Mouse (Mus musculus): ENCODE measurements around the gene Tmprss11d. TPM values are rescaled to one million over a fixed set of nuclear protein-coding genes. Genes with fewer than 3 reads are reported as not detected.

The Tmprss11d gene
- total RNA-seq (2021), result not detected
- polyA plus RNA-seq (2012; rRNA removed), result not detected in 2 replicates
- long read RNA-seq, result 0 reads

- Histone ChIP-seq H3K4me3 (no peak within 1 kb of the TSS), H3K27me3 (ENCODE audit: control insufficient read depth, insufficient read depth, low read length) (no peaks in the 10 kb centered on the region), H3K9ac (ENCODE audit: low read depth, low read length) (no peak within 1 kb of the TSS), H3K36me3 (ENCODE audit: control insufficient read depth, insufficient read depth, low read length) (no peaks in the 10 kb centered on the region), H3K27ac (no peak within 1 kb of the TSS), H3K4me1 (ENCODE audit: control insufficient read depth, insufficient read depth, low read length) (no peaks in the 10 kb centered on the region), H3K79me2 (replicated peaks; ENCODE audit: control insufficient read depth, insufficient read depth, low read length) (no peaks in the 10 kb centered on the region)
- WGBS, result 58% methylated on average over 3 of the region's 3 CpGs
- DNase-seq, result no peak
- intact Hi-C loops (cut with DNase I), result no loop called here
- no peak for TF ChIP-seq EP300 (IDR thresholded peaks at IDR 0.05; ENCODE audit: insufficient read depth, low read depth, low read length)
- TF ChIP-seq CTCF (IDR thresholded peaks at IDR 0.05), result no peak
- no peak for TF ChIP-seq POLR2A (IDR thresholded peaks at IDR 0.05; ENCODE audit: insufficient read depth, low read depth, low read length)
Observed at GRCm38 (mm10) chr5:86373320-86373719, at the start of gene Tmprss11d. Gene Tmprss11d (minus strand): TSS chr5:86373420.

DNA sequence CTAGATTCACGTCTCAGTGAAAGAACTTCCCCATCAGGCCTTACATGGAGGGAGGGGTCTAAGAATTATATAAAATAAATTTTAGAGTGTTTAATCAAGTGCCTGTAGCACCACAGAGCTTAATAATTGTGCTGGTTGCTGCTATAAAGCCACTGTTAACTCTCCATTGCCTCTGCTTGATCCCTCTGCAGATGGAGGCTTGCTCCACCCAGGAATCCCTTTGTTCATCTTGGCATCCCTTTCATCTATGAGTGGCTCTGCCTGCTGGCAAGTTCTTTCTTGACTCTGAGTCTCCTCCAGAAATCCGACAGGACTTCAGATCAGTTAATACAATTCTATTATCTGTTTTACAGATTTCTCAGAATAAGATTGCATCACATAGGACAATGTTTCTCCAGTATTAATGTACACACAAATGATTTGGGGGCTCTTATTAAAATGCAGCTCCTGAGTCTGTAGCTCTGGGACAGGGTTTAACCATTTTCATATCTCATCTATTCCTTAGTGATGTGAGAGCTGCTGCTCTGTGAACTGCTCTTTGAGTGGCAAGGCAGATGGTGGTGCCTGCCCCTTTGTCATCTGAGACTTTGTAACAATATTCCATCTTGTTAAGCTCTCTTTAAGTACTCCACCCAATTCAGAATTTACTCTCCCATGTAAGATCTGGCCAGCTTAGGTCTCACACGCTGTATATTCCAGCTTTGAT is 48.3 kb upstream of the Tmprss11d start:
- no peak overlapping the region for H3K4me3 ChIP-seq
- H3K4me1 ChIP-seq (ENCODE audit: control insufficient read depth, insufficient read depth, low read length), result no peaks in the 10 kb centered on the region
- H3K79me2 ChIP-seq (replicated peaks; ENCODE audit: control insufficient read depth, insufficient read depth, low read length), result no peaks in the 10 kb centered on the region
- DNase-seq, result no peak
- no peak overlapping the region for H3K9ac ChIP-seq (ENCODE audit: low read depth, low read length)
- WGBS, result 64% methylated on average over 3 of the region's 3 CpGs
- TF ChIP-seq CTCF (IDR thresholded peaks at IDR 0.05) (no peak), EP300 (IDR thresholded peaks at IDR 0.05; ENCODE audit: insufficient read depth, low read depth, low read length) (no peak), POLR2A (IDR thresholded peaks at IDR 0.05; ENCODE audit: insufficient read depth, low read depth, low read length) (no peak)
- H3K27me3 ChIP-seq (ENCODE audit: control insufficient read depth, insufficient read depth, low read length), result no peaks in the 10 kb centered on the region
- H3K36me3 ChIP-seq (ENCODE audit: control insufficient read depth, insufficient read depth, low read length), result no peaks in the 10 kb centered on the region
- intact Hi-C loops (cut with DNase I), result no loop called here
- no peak overlapping the region for H3K27ac ChIP-seq

DNA sequence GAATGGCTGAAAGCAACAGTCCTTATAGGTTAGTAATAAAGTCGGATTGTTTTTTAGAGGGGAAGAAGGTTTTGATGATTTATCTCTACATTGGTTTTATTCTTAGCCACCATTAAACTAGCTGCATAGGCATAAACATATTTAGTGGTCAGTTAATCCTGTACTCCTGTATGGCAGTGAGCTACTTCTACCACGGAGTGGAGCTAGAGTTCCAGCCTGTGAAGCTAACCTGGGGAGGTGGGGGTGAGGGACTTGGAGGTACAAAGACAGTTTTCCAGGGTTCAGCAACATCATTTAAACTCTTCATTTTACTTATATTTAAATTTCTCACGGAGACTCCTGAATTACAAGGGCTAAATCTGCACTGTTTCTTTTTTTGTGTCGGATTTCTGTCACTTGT is 46.3 kb upstream of the Tmprss11d start:
- no peak overlapping the region for H3K4me3 ChIP-seq
- H3K36me3 ChIP-seq (ENCODE audit: control insufficient read depth, insufficient read depth, low read length), result no peaks in the 10 kb centered on the region
- TF ChIP-seq EP300 (IDR thresholded peaks at IDR 0.05; ENCODE audit: insufficient read depth, low read depth, low read length), result no peak
- H3K27ac ChIP-seq, result no peak overlapping the region
- intact Hi-C loops (cut with DNase I), result no loop called here
- H3K79me2 ChIP-seq (replicated peaks; ENCODE audit: control insufficient read depth, insufficient read depth, low read length), result no peaks in the 10 kb centered on the region
- DNase-seq, result no peak
- H3K9ac ChIP-seq (ENCODE audit: low read depth, low read length), result no peak overlapping the region
- WGBS, result 25% methylated on average over 4 of the region's 4 CpGs
- no peaks in the 10 kb centered on the region for H3K27me3 ChIP-seq (ENCODE audit: control insufficient read depth, insufficient read depth, low read length)
- no peaks in the 10 kb centered on the region for H3K4me1 ChIP-seq (ENCODE audit: control insufficient read depth, insufficient read depth, low read length)

GRCm38 (mm10) chr5:86414280-86414679 is 41.1 kb upstream of the Tmprss11d start:
- Histone ChIP-seq H3K4me1 (ENCODE audit: control insufficient read depth, insufficient read depth, low read length) (no peaks in the 10 kb centered on the region), H3K4me3 (no peak overlapping the region), H3K79me2 (replicated peaks; ENCODE audit: control insufficient read depth, insufficient read depth, low read length) (no peaks in the 10 kb centered on the region), H3K27ac (no peak overlapping the region), H3K27me3 (ENCODE audit: control insufficient read depth, insufficient read depth, low read length) (no peaks in the 10 kb centered on the region), H3K9ac (ENCODE audit: low read depth, low read length) (no peak overlapping the region), H3K36me3 (ENCODE audit: control insufficient read depth, insufficient read depth, low read length) (no peaks in the 10 kb centered on the region)
- DNase-seq, result no peak
- intact Hi-C loops (cut with DNase I), result no loop called here
- no peak for TF ChIP-seq CTCF (IDR thresholded peaks at IDR 0.05)
- no peak for TF ChIP-seq EP300 (IDR thresholded peaks at IDR 0.05; ENCODE audit: insufficient read depth, low read depth, low read length)
- no peak for TF ChIP-seq POLR2A (IDR thresholded peaks at IDR 0.05; ENCODE audit: insufficient read depth, low read depth, low read length)
- WGBS, result 74% methylated on average over 7 of the region's 7 CpGs

DNA sequence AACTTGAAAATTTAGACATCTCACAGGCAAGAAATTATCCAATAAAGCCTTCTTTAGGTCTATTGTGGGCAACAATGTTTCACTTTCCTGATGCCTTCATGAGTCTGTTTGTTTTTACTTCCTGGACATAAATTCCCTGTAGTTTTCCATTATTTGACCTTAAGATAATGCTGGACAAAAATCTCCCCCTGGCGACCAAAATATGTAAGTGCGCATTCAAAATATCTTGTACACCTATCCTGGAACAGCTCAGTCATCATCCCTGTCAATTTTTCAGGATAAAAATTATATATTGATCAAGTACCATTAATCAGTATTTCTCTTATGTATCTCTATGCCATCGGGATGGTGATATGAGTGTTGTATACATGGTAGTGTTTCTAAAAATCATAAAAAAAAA is 37.6 kb upstream of the Tmprss11d start:
- Histone ChIP-seq H3K27ac (no peak overlapping the region), H3K9ac (ENCODE audit: low read depth, low read length) (no peak overlapping the region), H3K79me2 (replicated peaks; ENCODE audit: control insufficient read depth, insufficient read depth, low read length) (no peaks in the 10 kb centered on the region), H3K4me3 (no peak overlapping the region), H3K4me1 (ENCODE audit: control insufficient read depth, insufficient read depth, low read length) (no peaks in the 10 kb centered on the region), H3K27me3 (ENCODE audit: control insufficient read depth, insufficient read depth, low read length) (no peaks in the 10 kb centered on the region), H3K36me3 (ENCODE audit: control insufficient read depth, insufficient read depth, low read length) (no peaks in the 10 kb centered on the region)
- intact Hi-C loops (cut with DNase I), result loop anchor here (1.0 kb wide), 1 partner anchor 220 kb away; no protein-coding TSS in a partner anchor
- TF ChIP-seq POLR2A (IDR thresholded peaks at IDR 0.05; ENCODE audit: insufficient read depth, low read depth, low read length) (no peak), CTCF (IDR thresholded peaks at IDR 0.05) (peak; percentile 78)
- 25% methylated on average over 3 of the region's 3 CpGs for WGBS
- DNase-seq, result no peak

DNA sequence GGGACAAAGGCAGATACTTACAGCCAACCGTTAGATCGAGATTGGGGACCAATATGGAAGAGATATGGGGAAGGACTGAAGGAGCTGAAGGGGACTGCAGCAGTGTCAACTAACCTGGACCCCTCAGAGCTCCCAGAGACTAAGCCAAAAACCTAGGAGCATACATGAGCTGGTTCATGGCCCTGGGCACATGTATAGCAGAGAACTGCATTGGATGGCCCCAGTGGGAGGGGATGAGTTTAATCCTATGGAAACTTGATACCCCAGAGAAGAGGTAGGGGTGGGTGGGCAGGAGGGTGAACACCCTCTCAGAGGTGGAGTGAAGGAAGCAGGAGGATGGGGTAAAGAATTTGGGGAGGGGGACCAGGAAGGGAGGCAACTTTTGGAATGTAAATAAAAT is 34.7 kb upstream of the Tmprss11d start:
- intact Hi-C loops (cut with DNase I), result no loop called here
- no peaks in the 10 kb centered on the region for H3K27me3 ChIP-seq (ENCODE audit: control insufficient read depth, insufficient read depth, low read length)
- 75% methylated on average over 2 of the region's 2 CpGs for WGBS
- H3K9ac ChIP-seq (ENCODE audit: low read depth, low read length), result no peak overlapping the region
- no peaks in the 10 kb centered on the region for H3K79me2 ChIP-seq (replicated peaks; ENCODE audit: control insufficient read depth, insufficient read depth, low read length)
- no peaks in the 10 kb centered on the region for H3K4me1 ChIP-seq (ENCODE audit: control insufficient read depth, insufficient read depth, low read length)
- DNase-seq, result no peak
- H3K27ac ChIP-seq, result no peak overlapping the region
- no peak for TF ChIP-seq EP300 (IDR thresholded peaks at IDR 0.05; ENCODE audit: insufficient read depth, low read depth, low read length)
- TF ChIP-seq POLR2A (IDR thresholded peaks at IDR 0.05; ENCODE audit: insufficient read depth, low read depth, low read length), result no peak
- no peak for TF ChIP-seq CTCF (IDR thresholded peaks at IDR 0.05)
- H3K36me3 ChIP-seq (ENCODE audit: control insufficient read depth, insufficient read depth, low read length), result no peaks in the 10 kb centered on the region
- no peak overlapping the region for H3K4me3 ChIP-seq
